Mouse (Mus musculus) lung, adult 10 weeks (tissue): ENCODE data around the gene Chpt1. TPM values are rescaled to one million over a fixed set of nuclear protein-coding genes. Genes with fewer than 3 reads are reported as not detected.

Experiments used
- polyA plus RNA-seq: library from polyadenylated mRNA; stranded (reverse); fragments of 350-450 nt; fragmentation: Illumina TruSeq; extraction: RNeasy Lipid Tissue Mini Kit (QIAGEN cat#74804); gene quantifications from one replicate; pipeline ENCODE4 v1.2.3, GENCODE M21; 2014; ENCODE audit warnings: low read depth, low replicate concordance; ENCODE audit not compliant: insufficient read depth

Gene Chpt1
- 73.1 TPM for polyA plus RNA-seq

GRCm38 (mm10) chr10:88503421-88504314 is at the start of gene Chpt1:
Gene Chpt1 (minus strand): TSS chr10:88504073.

GRCm38 (mm10) chr10:88459502-88459992 is 44.3 kb downstream of the Chpt1 start, which contains the start of gene Sycp3:
Gene Sycp3 (plus strand): TSS chr10:88459569.

Other genes with a start within 250 kb of the Chpt1 start
- gene Dram1, start 125.0 kb downstream of the Chpt1 start, polyA plus RNA-seq = 175 TPM
- 9.7 TPM for gene Gnptab, start 124.9 kb downstream of the Chpt1 start, polyA plus RNA-seq
- not detected for gene Sycp3, start 44.5 kb downstream of the Chpt1 start, polyA plus RNA-seq
- not detected for gene Mybpc1, start 101.1 kb upstream of the Chpt1 start, polyA plus RNA-seq
- 0.35 TPM for gene Spic, start 180.9 kb upstream of the Chpt1 start, polyA plus RNA-seq
- gene Arl1, start 226.8 kb upstream of the Chpt1 start, polyA plus RNA-seq = 118 TPM